Mouse (Mus musculus) T-helper 17 cell (primary cell): ENCODE data around the gene Rnf113a1.
"Not testable (repeated sequence)": the region's sequence is repeated elsewhere in the genome, so short reads cannot be mapped to it uniquely, and the experiment has no call there.

Source experiments
- in situ Hi-C, 2 experiments: fragments of 300-600 bp; cut with MboI, MseI; formaldehyde crosslinking; loops; 1 replicate in 1 of 2; 2 replicates in 1 of 2; pipeline ENCODE4 v1.15.1; 2025; ENCODE audit warnings: high pct_unique_total_duplicates in 2 of 2

The Rnf113a1 gene

DNA sequence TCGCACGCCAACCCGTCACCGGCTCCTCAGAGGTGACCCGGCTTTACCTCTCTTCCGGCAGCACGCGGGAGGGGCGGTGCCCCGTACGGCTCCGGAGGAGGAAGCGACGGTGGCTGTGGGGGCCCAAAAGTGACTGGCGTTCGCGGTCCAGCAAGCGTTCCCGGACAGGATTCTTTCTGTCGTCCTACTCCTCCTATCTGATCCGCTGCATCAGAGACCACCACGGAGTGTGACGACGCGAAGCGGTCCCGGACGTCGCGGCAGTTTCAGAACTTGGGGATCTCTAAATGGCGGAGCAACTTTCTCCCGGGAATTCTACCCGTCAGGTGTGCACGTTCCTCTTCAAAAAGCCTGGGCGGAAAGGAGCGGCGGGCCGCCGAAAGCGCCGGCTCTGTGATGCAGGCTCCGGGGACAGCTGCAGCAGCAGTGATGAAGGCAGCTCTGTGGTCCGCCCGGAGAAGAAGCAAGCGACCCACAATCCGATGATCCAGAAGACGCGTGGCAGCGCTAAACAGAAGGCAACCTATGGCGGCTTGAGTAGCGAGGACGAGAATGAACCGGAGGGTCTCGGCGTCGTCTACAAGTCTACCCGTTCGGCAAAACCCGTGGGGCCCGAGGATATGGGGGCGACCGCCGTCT is at the start of gene Rnf113a1, which contains the start of gene Ndufa1:
Gene Rnf113a1 (plus strand): TSS at position 141 of the 639 bp plus-strand sequence.
Gene Ndufa1 (minus strand): TSS at position 59 of the 639 bp plus-strand sequence.
- in situ Hi-C loops, result no loop called here

- in situ Hi-C loops, result no loop called here
These were observed 49.3 kb upstream of the Rnf113a1 start for GRCm38 (mm10) chrX:37141732-37142131.

- in situ Hi-C loops, result not testable (repeated sequence)
These were observed 46.5 kb upstream of the Rnf113a1 start for GRCm38 (mm10) chrX:37144498-37144897.

GRCm38 (mm10) chrX:37144954-37145353 is 46.1 kb upstream of the Rnf113a1 start:
- in situ Hi-C loops, result no loop called here

DNA sequence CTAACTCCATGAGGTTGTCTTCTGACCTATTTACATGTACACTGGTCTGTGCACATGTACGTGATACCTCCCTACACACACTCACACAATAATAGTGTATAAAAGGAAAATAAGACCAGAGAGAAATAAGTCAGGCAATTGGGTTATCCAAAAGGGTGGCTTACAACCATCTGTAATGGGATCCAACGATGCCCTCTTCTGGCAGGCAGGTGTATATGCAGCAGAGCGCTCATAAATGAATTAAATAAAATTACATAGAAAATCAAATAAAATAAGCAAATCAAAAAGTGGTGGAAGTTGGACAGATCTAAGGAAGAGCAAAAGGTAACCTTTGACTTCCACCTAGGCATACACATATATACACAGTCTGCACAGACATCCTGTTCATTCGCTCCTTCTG is 33.2 kb upstream of the Rnf113a1 start:
- in situ Hi-C loops, result no loop called here

DNA sequence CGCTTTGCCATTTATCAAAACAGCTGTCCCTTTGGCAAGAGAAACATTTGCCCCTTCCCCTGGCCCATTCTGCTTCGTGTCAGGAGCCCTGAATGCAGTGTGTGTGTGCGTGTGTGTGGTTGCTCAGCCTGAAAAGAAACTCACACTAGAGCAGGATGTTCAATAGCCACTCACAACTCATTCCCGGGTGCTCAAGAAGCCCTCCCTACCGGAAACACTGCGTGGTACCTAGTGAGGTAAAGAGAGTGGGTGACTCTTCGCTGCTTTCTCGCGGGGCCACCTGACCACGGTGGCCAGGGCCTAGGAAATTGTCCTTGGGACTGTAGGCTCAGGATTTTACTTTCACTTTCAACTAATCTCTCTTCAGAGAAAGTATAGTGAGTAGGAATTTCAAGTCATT is 29.9 kb upstream of the Rnf113a1 start:
- in situ Hi-C loops, result no loop called here

DNA sequence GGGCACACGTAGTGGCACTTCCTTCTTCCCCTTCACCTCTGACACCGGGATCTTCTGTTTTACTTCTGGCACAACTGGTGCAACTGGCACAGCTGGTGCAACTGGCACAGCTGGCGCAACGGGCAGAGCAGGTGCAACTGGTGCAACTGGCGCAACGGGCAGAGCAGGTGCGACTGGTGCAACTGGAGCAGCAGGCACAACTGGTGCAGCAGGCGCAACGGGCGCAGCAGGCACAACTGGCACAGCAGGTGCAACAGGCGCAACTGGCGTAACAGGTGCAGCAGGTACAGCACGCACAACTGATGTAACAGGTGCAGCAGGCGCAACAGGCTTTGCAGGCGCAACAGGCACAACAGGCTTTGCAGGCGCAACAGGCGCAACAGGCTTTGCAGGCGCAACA is 27.9 kb upstream of the Rnf113a1 start:
- in situ Hi-C loops, result no loop called here

- in situ Hi-C loops, result no loop called here
These were observed 24.0 kb upstream of the Rnf113a1 start for GRCm38 (mm10) chrX:37167085-37167484.

DNA sequence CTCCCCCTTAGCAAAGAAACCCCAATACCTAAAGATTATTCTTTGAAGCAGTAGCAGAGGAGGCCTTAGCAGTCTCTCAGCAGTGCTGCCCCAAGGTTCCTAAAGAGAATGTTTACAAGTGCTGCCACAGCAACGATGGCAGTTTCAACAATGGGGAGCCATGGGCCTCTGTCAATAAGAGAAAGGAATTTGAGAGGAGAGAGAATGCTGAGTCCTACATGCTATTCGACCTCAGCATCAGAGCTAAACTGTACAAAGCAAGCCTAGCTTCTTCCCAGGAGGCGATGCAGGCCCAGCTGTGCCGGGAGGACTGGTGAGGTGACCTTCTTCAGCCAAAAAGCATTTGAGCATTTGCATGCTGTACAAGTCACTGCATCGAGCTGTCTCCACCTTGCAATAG is 22.3 kb upstream of the Rnf113a1 start, which contains the start of gene Akap14:
Gene Akap14 (minus strand): TSS at position 101 of the 400 bp plus-strand sequence.
- in situ Hi-C loops, result no loop called here

DNA sequence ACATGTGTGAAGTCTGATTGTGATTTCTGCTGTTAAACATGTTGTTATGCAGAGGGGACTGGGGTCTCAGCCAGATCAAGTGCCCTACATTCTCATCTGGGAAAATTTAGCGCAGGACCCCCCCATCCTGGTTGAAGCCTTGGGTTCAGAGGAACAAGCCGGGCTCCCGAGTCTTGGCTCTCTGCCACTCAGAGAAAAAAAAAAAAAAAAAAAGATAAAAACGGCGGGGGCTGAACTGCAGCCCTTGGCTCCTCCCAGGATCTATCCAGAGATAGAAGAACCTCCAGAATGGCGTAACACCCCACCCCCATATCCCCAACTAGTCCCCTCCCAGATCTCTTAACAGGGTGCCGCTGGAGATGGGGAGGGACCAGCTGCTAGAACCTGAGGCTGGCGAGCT is 6.6 kb upstream of the Rnf113a1 start:
- in situ Hi-C loops, result not testable (repeated sequence)

DNA sequence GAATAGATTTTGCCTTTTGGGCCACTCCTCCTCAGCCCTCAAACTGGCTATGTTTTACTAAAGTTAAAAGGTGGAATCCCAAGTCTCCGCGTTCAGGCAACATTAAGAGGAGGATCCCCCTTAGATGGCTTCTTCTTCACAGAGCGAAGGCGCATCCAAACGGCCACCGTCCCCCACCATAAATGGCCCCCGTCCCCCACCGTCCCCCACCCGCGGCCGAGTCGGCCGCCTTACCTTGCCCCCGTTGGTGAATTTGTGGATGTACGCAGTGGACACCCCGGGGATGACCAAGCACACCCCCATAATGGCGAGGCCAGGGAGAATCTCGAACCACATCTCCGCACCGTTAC is 315 bp upstream of the Rnf113a1 start:
- in situ Hi-C loops, result no loop called here

DNA sequence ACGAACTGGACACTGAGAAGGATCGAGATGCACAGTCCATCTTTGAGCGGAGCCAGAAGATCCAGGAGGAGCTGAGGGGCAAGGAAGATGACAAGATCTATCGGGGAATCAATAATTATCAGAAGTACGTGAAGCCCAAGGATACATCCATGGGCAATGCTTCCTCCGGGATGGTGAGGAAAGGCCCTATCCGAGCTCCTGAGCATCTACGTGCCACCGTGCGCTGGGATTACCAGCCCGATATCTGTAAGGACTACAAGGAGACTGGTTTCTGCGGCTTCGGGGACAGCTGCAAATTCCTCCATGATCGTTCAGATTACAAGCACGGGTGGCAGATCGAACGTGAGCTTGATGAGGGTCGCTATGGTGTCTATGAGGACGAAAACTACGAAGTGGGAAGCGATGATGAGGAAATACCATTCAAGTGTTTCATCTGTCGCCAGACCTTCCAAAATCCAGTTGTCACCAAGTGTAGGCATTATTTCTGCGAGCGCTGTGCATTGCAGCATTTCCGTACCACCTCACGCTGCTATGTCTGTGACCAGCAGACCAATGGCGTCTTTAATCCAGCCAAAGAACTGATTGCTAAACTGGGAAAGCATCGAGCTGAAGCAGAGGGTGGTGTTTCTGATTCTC is 817 bp downstream of the Rnf113a1 start:
- in situ Hi-C loops, result no loop called here

GRCm38 (mm10) chrX:37198676-37199075 is 7.6 kb downstream of the Rnf113a1 start:
- in situ Hi-C loops, result no loop called here

DNA sequence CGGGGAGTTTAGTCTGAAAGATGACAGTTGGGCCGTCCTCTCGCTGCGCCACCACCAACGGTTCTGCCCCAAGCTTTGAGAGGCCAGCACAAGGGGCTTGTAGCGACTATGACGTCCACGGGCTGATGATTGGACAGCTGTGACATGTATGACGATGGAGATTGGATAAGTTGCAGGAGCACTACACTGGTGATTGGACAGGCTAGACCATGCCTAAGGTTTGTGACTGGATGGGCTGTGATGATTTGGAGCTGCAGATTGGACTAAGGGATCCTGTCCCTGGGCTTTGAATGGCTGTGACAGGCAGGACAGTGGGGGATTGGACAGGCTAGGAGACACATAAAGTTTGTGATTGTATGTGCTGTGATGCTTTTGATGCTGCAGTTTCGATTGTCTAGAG is 19.9 kb downstream of the Rnf113a1 start, which contains the start of gene Gm9:
Gene Gm9 (minus strand): TSS at position 101 of the 400 bp plus-strand sequence.
- in situ Hi-C loops, result no loop called here

DNA sequence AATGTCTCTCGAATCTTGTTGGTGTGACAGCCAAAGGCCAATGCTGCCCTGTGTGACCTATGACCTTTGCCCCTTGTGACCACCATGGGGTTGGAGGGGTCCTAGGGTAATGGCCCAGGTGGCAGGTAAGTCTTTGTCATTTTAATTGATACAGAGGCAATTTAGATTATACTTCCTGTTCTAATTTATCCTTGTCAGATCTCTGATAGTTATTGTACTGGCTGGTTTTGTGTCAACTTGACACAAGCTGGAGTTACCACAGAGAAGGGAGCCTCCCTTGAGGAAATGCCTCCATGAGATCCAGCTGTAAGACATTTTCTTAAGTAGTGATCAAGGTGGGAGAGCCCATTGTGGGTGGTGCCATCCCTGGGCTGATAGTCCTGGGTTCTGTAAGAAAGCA is 31.1 kb downstream of the Rnf113a1 start, which contains the start of gene Rhox1:
Gene Rhox1 (minus strand): TSS at position 101 of the 400 bp plus-strand sequence.
- in situ Hi-C loops, result loop anchor here in 1 of 2 experiments (10.0 kb wide), 2 partner anchors 53 to 183 kb away; no protein-coding TSS in a partner anchor
